Mouse (Mus musculus) kidney, postnatal 0 days (tissue): Measurements from ENCODE around the gene Ccl6. TPM values are rescaled to one million over a fixed set of nuclear protein-coding genes. Genes with fewer than 3 reads are reported as not detected.

Experiments used
- ATAC-seq: fragments of 200-750 bp; cut with Nextera tagmentation; replicated peaks from 2 replicates; pipeline ENCODE4 v1.8.0; 2017; ENCODE audit warnings: low read depth, moderate number of reproducible peaks, moderate TSS enrichment, moderate library complexity; ENCODE audit not compliant: low FRiP score
- DNase-seq: peaks from one replicate; pipeline ENCODE4 v3.0.0-alpha.2; 2016; ENCODE audit warnings: low spot score
- H3K27ac ChIP-seq: fragments of 300-500 bp; sonication (generic); 2 replicates; pipeline ENCODE4 v1.5.1; 2014; ENCODE audit warnings: mild to moderate bottlenecking
- H3K27me3 ChIP-seq: fragments of 300-500 bp; sonication (generic); 2 replicates; pipeline ENCODE4 v1.6.1; 2014; ENCODE audit warnings: low read length, mixed read lengths; ENCODE audit not compliant: insufficient read depth
- H3K36me3 ChIP-seq: fragments of 300-500 bp; sonication (generic); 2 replicates; pipeline ENCODE4 v1.6.1; 2014; ENCODE audit warnings: low read length, mixed read lengths; ENCODE audit not compliant: insufficient read depth
- H3K4me1 ChIP-seq: fragments of 300-500 bp; sonication (generic); replicated peaks from 2 replicates; pipeline ENCODE4 v1.6.1; 2014; ENCODE audit warnings: antibody characterized with exemption, low read length, mixed read lengths; ENCODE audit not compliant: insufficient read depth
- H3K4me2 ChIP-seq: fragments of 300-500 bp; sonication (generic); 2 replicates; pipeline ENCODE4 v1.6.1; 2014; ENCODE audit warnings: mild to moderate bottlenecking, low read length, moderate library complexity, mixed read lengths
- H3K4me3 ChIP-seq: fragments of 300-500 bp; sonication (generic); replicated peaks from 2 replicates; pipeline ENCODE4 v1.5.1; 2014; ENCODE audit warnings: low read depth, low read length
- H3K9ac ChIP-seq: fragments of 300-500 bp; sonication (generic); 2 replicates; pipeline ENCODE4 v1.6.1; 2014; ENCODE audit warnings: low read depth, low read length
- H3K9me3 ChIP-seq: fragments of 300-500 bp; sonication (generic); replicated peaks from 2 replicates; pipeline ENCODE4 v1.6.1; 2016; ENCODE audit warnings: low read length, inconsistent platforms, mixed read lengths
- CTCF ChIP-seq: IDR thresholded peaks from 2 replicates; pipeline ENCODE4 v1.5.1; 2016; ENCODE audit warnings: antibody characterized with exemption, low read depth, mild to moderate bottlenecking, moderate library complexity
- whole genome bisulfite sequencing: fragments of 180-500 bp; shearing (Covaris S2); extraction: QIAGEN DNeasy Blood & Tissue Kit; methylation state at CpG from one replicate; pipeline ENCODE4 v1.1.7; 2014; 5-methylcytosine and 5-hydroxymethylcytosine counted together
- polyA plus RNA-seq: library from polyadenylated mRNA; unstranded; fragments of >200 nt; fragmentation: Nextera tagmentation; extraction: Ambion mirVana; gene quantifications from 2 replicates; pipeline ENCODE4 v1.2.1, GENCODE M21; 2015

The Ccl6 gene
- polyA plus RNA-seq, 1 experiment from 2014 or later: 12.0 TPM

- 98% methylated on average over 2 of the region's 2 CpGs for WGBS
- no peak for ATAC-seq
Observed at GRCm38 (mm10) chr11:83540931-83541330, 52.0 kb downstream of the Ccl6 start.

GRCm38 (mm10) chr11:83538705-83539314, 54.1 kb downstream of the Ccl6 start:
- Histone ChIP-seq H3K4me2 (no peak overlapping the region), H3K27ac (0 out of 2 replicates have a peak overlapping the region, but pooled peaks have one; percentile 26), H3K9me3 (no peaks in the 10 kb centered on the region), H3K4me3 (no peak overlapping the region), H3K36me3 (no peaks in the 10 kb centered on the region), H3K27me3 (no peaks in the 10 kb centered on the region), H3K4me1 (0 out of 2 replicates have a peak, but pooled peaks cover 4% of the 10 kb centered on the region), H3K9ac (no peak overlapping the region)
- TF ChIP-seq CTCF: no peak
- DNase-seq (no peak), ATAC-seq (peak; percentile 43; the same call in 1 of the 2 replicates)
- WGBS: 47% methylated on average over 3 of the region's 3 CpGs

More at GRCm38 (mm10) chr11:83540931-83541330, 52.0 kb downstream of the Ccl6 start:
- TF ChIP-seq CTCF: no peak
- H3K9ac ChIP-seq: no peak overlapping the region
- H3K4me2 ChIP-seq: no peak overlapping the region
- H3K9me3 ChIP-seq: no peaks in the 10 kb centered on the region
- H3K27me3 ChIP-seq: no peaks in the 10 kb centered on the region
- no peaks in the 10 kb centered on the region for H3K4me1 ChIP-seq
- no peaks in the 10 kb centered on the region for H3K36me3 ChIP-seq
- H3K27ac ChIP-seq: no peak overlapping the region
- no peak overlapping the region for H3K4me3 ChIP-seq
- DNase-seq: no peak

Other genes starting within 250 kb of the Ccl6 start
- 0.38 and 0.49 TPM in 2 replicates for gene Rasl10b, start 183.9 kb downstream of the Ccl6 start, polyA plus RNA-seq
- gene Gas2l2, start 163.6 kb downstream of the Ccl6 start, polyA plus RNA-seq: not detected in 2 replicates
- 0.22 TPM in 1 of 2 replicates, not detected in the other for gene 1700020L24Rik, start 155.4 kb downstream of the Ccl6 start, polyA plus RNA-seq
- gene Mmp28, start 130.0 kb downstream of the Ccl6 start, polyA plus RNA-seq: 1.9 and 2.2 TPM in 2 replicates
- 5.7 and 6.7 TPM in 2 replicates for gene Taf15, start 120.0 kb downstream of the Ccl6 start, polyA plus RNA-seq
- gene Heatr9, start 70.9 kb downstream of the Ccl6 start, polyA plus RNA-seq: not detected in 2 replicates
- 0.47 and 0.79 TPM in 2 replicates for gene Ccl5, start 62.6 kb downstream of the Ccl6 start, polyA plus RNA-seq
- 3.6 and 4.1 TPM in 2 replicates for gene Ccl9, start 14.5 kb downstream of the Ccl6 start, polyA plus RNA-seq
- not detected in 2 replicates for gene Rpl9-ps1, start 52.5 kb upstream of the Ccl6 start, polyA plus RNA-seq
- gene Ccl3, start 56.3 kb upstream of the Ccl6 start, polyA plus RNA-seq: 0.55 and 1.3 TPM in 2 replicates
- gene Ccl4, start 69.5 kb upstream of the Ccl6 start, polyA plus RNA-seq: 0.94 and 1.7 TPM in 2 replicates
- 3.5 and 6.6 TPM in 2 replicates for gene Wfdc17, start 110.9 kb upstream of the Ccl6 start, polyA plus RNA-seq
- 0.33 TPM in 1 of 2 replicates, not detected in the other for gene Wfdc18, start 115.9 kb upstream of the Ccl6 start, polyA plus RNA-seq
- 1.5 and 1.7 TPM in 2 replicates for gene Wfdc21, start 153.9 kb upstream of the Ccl6 start, polyA plus RNA-seq
- gene Heatr6, start 160.6 kb upstream of the Ccl6 start, polyA plus RNA-seq: 14.4 and 14.9 TPM in 2 replicates